Mouse (Mus musculus) skeletal muscle tissue, adult 2 months (tissue): ENCODE data around the gene Romo1.
"Not testable (repeated sequence)": the region's sequence is repeated elsewhere in the genome, so short reads cannot be mapped to it uniquely, and the experiment has no call there.

ENCODE experiments used
- DNase-seq: peaks from one replicate; pipeline ENCODE4 v3.0.0-alpha.2; 2012; ENCODE audit warnings: low read depth, low spot score

Romo1 gene

GRCm38 (mm10) chr2:156143953-156144724 lies at the start of gene Romo1, which contains the start of gene Nfs1:
Gene Romo1, plus strand, starts transcription at chr2:156144039.
Gene Nfs1, minus strand, starts transcription at chr2:156144186.
- peak; percentile 79 for DNase-seq

GRCm38 (mm10) chr2:156110627-156111357 lies 33.0 kb upstream of the Romo1 start:
- no peak for DNase-seq

GRCm38 (mm10) chr2:156111358-156112079 lies 32.3 kb upstream of the Romo1 start, which contains the start of the genes Cpne1 and Rbm12:
Gene Cpne1, minus strand, starts transcription at chr2:156111965.
Gene Rbm12, minus strand, starts transcription at chr2:156111978.
- peak; percentile 75 for DNase-seq

- DNase-seq, result not testable (repeated sequence)
Observed at GRCm38 (mm10) chr2:156112080-156112423, 31.8 kb upstream of the Romo1 start.

- no peak for DNase-seq
Observed at GRCm38 (mm10) chr2:156119566-156119965, 24.3 kb upstream of the Romo1 start.

GRCm38 (mm10) chr2:156123731-156124130 lies 20.1 kb upstream of the Romo1 start:
- DNase-seq, result no peak

- DNase-seq, result no peak
Observed at GRCm38 (mm10) chr2:156126992-156127391, 16.8 kb upstream of the Romo1 start, which contains the start of gene Gm28036. Gene Gm28036, minus strand, starts transcription at chr2:156127092.

- DNase-seq, result no peak
Observed at GRCm38 (mm10) chr2:156134161-156134560, 9.7 kb upstream of the Romo1 start.

GRCm38 (mm10) chr2:156135695-156136094 lies 8.1 kb upstream of the Romo1 start:
- no peak for DNase-seq

- no peak for DNase-seq
Observed at GRCm38 (mm10) chr2:156142820-156143219, 1.0 kb upstream of the Romo1 start.

GRCm38 (mm10) chr2:156143367-156143766 lies 472 bp upstream of the Romo1 start:
- DNase-seq, result no peak

GRCm38 (mm10) chr2:156145486-156146130 lies 1.8 kb downstream of the Romo1 start:
- no peak for DNase-seq

GRCm38 (mm10) chr2:156146272-156146989 lies 2.6 kb downstream of the Romo1 start:
- DNase-seq, result no peak

- DNase-seq, result no peak
Observed at GRCm38 (mm10) chr2:156147316-156147915, 3.6 kb downstream of the Romo1 start.

- no peak for DNase-seq
Observed at GRCm38 (mm10) chr2:156151538-156151937, 7.7 kb downstream of the Romo1 start.

- no peak for DNase-seq
Observed at GRCm38 (mm10) chr2:156165478-156165877, 21.6 kb downstream of the Romo1 start.

- no peak for DNase-seq
Observed at GRCm38 (mm10) chr2:156166557-156166956, 22.7 kb downstream of the Romo1 start.

GRCm38 (mm10) chr2:156177079-156177478 lies 33.2 kb downstream of the Romo1 start:
- DNase-seq, result no peak

GRCm38 (mm10) chr2:156177651-156178050 lies 33.8 kb downstream of the Romo1 start:
- no peak for DNase-seq

- DNase-seq, result peak; percentile 73
Observed at GRCm38 (mm10) chr2:156179046-156179795, 35.4 kb downstream of the Romo1 start.
